Mouse (Mus musculus) ES-E14 (cell line): ENCODE measurements around the gene Rnf181.

Experiments used
- CHD2 ChIP-seq: IDR thresholded peaks from 2 replicates; pipeline ENCODE4 v1.6.1; 2014; ENCODE audit warnings: mild to moderate bottlenecking, low read depth, low read length, inconsistent platforms
- MAFK ChIP-seq: IDR thresholded peaks from 2 replicates; pipeline ENCODE4 v1.6.1; 2014; ENCODE audit warnings: mild to moderate bottlenecking, low read depth, low read length, inconsistent platforms; ENCODE audit not compliant: insufficient read depth
- ZC3H11A ChIP-seq: IDR thresholded peaks from 2 replicates; pipeline ENCODE4 v1.6.1; 2012; ENCODE audit warnings: low read depth, mild to moderate bottlenecking, inconsistent platforms, low read length, borderline replicate concordance

DNA sequence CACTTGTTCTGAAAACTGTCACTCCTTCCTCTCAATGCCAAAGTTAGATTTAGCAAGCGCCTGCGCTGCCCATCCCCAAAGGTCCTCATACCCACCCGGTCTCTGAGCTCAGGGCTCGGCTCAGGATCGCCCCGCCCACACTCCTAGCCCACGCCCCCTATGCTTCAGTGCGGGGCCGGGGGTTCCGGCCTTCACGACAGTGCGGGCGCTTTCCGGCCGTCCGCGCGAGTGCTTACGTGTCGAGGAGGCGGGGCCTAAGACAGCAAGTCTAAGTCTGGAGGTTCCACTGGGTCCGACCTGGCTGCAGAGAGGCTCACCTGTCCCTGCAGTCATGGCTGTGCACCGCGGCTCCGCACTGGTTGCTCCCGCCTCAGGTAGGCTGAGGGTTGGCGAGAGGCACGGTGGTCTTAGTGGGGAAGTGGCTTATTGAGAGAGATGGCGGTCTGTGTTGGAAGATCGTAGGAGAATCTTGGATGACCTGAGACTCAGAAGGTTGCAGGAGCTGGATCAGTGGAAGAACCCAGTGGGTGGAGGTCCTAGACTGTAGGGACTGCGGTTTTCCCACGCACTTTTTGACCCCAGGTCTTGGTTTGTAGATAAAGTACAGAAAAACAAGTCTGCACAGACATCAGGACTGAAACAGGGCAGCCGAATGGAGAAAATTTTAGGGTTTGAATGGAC lies 47.5 kb upstream of the Rnf181 start, which contains the start of gene Ggcx:
- TF ChIP-seq MAFK (no peak), ZC3H11A (no peak), CHD2 (no peak)
